Mouse (Mus musculus): ENCODE data around the gene Tle1. TPM values are rescaled to one million over a fixed set of nuclear protein-coding genes. Genes with fewer than 3 reads are reported as not detected.
A peak's percentile ranks its signal among the peaks of the same experiment; 100 is the strongest.

Tle1 gene
- polyA plus RNA-seq, 1 experiment from 2014 or later: 26.6 TPM

GRCm38 (mm10) chr4:72120050-72120449 is 80.7 kb downstream of the Tle1 start:
- peaks cover 85% of the 10 kb centered on the region for H3K36me3 ChIP-seq
- 84% methylated on average over 6 of the region's 6 CpGs for WGBS
- ATAC-seq (replicated peaks; ENCODE audit: low FRiP score): no peak

GRCm38 (mm10) chr4:72105702-72106101 is 95.0 kb downstream of the Tle1 start:
- peak; percentile 18; the same call in 1 of the 2 replicates for ATAC-seq (replicated peaks; ENCODE audit: low FRiP score)
- no peaks in the 10 kb centered on the region for H3K4me1 ChIP-seq

More at GRCm38 (mm10) chr4:72120050-72120449, 80.7 kb downstream of the Tle1 start:
- Histone ChIP-seq H3K27ac (no peak overlapping the region), H3K9me3 (replicated peaks) (no peaks in the 10 kb centered on the region), H3K4me1 (no peaks in the 10 kb centered on the region), H3K9ac (no peak overlapping the region), H3K4me2 (no peak overlapping the region), H3K4me3 (replicated peaks) (no peak overlapping the region), H3K27me3 (no peaks in the 10 kb centered on the region)

GRCm38 (mm10) chr4:72104186-72104585 is 96.5 kb downstream of the Tle1 start:
- Histone ChIP-seq H3K4me2 (no peak overlapping the region), H3K27ac (no peak overlapping the region), H3K27me3 (no peaks in the 10 kb centered on the region), H3K4me3 (replicated peaks) (no peak overlapping the region), H3K36me3 (peaks cover 22% of the 10 kb centered on the region), H3K4me1 (no peaks in the 10 kb centered on the region), H3K9me3 (replicated peaks) (no peaks in the 10 kb centered on the region; the same call in 1 of the 2 replicates), H3K9ac (no peak overlapping the region)
- ATAC-seq (replicated peaks; ENCODE audit: low FRiP score): no peak

More at GRCm38 (mm10) chr4:72105702-72106101, 95.0 kb downstream of the Tle1 start:
- no peak overlapping the region for H3K9ac ChIP-seq
- no peak overlapping the region for H3K4me2 ChIP-seq
- H3K27ac ChIP-seq: no peak overlapping the region
- H3K27me3 ChIP-seq: no peaks in the 10 kb centered on the region
- no peak overlapping the region for H3K4me3 ChIP-seq (replicated peaks)
- H3K36me3 ChIP-seq: peaks cover 28% of the 10 kb centered on the region
- H3K9me3 ChIP-seq (replicated peaks): no peaks in the 10 kb centered on the region; the same call in 1 of the 2 replicates

DNA sequence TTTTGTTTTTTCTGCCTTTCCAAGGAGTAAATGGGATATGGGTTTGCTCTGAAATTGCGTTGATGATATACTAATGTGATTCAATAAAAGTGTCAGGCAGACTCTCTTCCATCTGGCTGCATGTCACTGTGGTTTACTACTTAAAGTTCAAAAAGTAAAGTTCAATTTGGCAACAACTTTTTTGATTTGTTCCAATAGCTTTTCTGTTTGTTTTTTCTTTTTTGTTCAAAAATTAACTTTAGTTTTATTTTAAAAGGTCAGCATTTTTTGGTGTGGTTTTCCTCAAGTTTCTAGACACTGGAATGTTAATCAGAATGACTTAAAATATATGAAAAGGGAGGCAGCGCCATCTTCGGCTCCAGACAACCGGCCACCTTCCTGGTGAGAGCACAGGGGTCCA is 112.9 kb downstream of the Tle1 start:
- 63% methylated on average over 4 of the region's 4 CpGs for WGBS
- Histone ChIP-seq H3K27me3 (no peaks in the 10 kb centered on the region), H3K4me3 (replicated peaks) (no peak overlapping the region), H3K9me3 (replicated peaks) (no peaks in the 10 kb centered on the region), H3K4me1 (no peaks in the 10 kb centered on the region), H3K4me2 (no peak overlapping the region), H3K36me3 (no peaks in the 10 kb centered on the region), H3K27ac (peak overlapping the region; percentile 68), H3K9ac (no peak overlapping the region)
- ATAC-seq (replicated peaks; ENCODE audit: low FRiP score): no peak

DNA sequence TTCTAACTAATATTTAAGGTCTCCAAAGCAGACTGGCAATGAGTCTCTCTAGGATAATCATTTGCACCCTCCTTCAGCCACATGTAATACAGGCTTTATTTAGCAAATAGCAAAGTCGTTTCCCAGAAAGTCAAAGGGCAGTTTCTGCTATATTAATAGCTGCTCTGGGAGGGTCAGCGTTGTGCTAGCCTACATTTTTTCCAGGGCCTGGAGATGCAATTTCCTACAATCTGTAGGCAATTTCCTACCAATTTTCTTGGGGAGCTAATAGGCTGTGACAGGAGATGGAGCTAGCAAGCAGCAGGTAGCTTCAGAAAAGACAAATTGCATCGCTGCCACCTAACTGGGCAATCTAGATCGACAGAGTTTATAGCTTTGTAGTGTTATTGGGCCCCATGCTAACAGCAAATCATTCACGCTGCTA is 131.6 kb downstream of the Tle1 start:
- Histone ChIP-seq H3K4me3 (replicated peaks) (no peak overlapping the region), H3K27ac (no peak overlapping the region)
- ATAC-seq (replicated peaks; ENCODE audit: low FRiP score): no peak

DNA sequence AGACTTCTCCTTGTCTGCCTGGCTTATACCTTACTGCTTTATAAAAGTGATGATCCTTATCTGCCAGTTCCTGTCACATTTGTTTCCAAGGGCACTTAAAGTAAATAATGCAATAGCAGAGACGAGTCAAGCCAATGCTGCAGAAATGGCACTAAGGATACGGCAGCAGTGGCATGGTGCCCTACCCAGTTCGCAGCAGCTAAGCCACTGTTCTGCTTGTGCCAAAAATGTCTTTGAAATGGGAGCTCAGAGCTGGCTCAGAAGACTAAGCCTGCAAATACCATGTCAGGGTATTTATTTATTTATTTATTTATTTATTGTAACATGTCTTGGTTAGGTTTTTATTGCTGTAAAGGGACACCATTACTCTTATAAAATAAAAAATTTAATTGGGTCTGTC is 132.8 kb downstream of the Tle1 start:
- Histone ChIP-seq H3K4me3 (replicated peaks) (no peak overlapping the region), H3K4me1 (no peaks in the 10 kb centered on the region), H3K36me3 (no peaks in the 10 kb centered on the region), H3K9me3 (replicated peaks) (no peaks in the 10 kb centered on the region), H3K27ac (no peak overlapping the region), H3K9ac (no peak overlapping the region), H3K27me3 (no peaks in the 10 kb centered on the region), H3K4me2 (no peak overlapping the region)
- ATAC-seq (replicated peaks; ENCODE audit: low FRiP score): no peak
- 79% methylated on average over 3 of the region's 3 CpGs for WGBS

More for the DNA sequence above, 131.6 kb downstream of the Tle1 start:
- Histone ChIP-seq H3K36me3 (no peaks in the 10 kb centered on the region), H3K4me2 (no peak overlapping the region), H3K4me1 (no peaks in the 10 kb centered on the region), H3K27me3 (no peaks in the 10 kb centered on the region), H3K9me3 (replicated peaks) (no peaks in the 10 kb centered on the region), H3K9ac (no peak overlapping the region)
- whole genome bisulfite sequencing: 12% methylated on average over 5 of the region's 5 CpGs

Measured in kidney, embryonic 15.5 days (tissue).